Mouse (Mus musculus) kidney, postnatal 4 days (tissue): Measurements from ENCODE around the gene Degs2.

ENCODE experiments used
- DNase-seq, 2 experiments: peaks; one replicate each; pipeline ENCODE4 v3.0.0; 2021; ENCODE audit warnings: mixed read lengths in 2 of 2

Gene Degs2

DNA sequence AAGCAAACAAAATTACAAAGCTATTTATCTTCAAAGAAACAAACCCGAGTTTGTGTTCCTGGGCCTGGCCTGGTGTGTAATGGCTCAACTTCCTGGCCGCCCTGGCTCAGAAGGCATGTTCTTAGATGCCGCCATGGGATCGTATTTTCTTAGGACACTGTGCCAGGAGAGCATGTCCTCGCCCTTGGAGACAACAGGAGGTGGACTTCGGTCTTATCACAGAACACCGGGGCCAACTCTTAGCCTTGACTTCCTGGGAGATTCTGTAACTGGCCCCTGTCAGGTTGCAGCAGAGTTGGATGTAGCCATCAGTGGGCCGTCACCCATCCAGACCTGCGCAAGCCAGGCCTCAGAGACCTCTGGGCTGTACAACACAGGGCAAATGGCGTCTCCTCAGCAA lies 2.5 kb downstream of the Degs2 start:
- DNase-seq = no peak

DNA sequence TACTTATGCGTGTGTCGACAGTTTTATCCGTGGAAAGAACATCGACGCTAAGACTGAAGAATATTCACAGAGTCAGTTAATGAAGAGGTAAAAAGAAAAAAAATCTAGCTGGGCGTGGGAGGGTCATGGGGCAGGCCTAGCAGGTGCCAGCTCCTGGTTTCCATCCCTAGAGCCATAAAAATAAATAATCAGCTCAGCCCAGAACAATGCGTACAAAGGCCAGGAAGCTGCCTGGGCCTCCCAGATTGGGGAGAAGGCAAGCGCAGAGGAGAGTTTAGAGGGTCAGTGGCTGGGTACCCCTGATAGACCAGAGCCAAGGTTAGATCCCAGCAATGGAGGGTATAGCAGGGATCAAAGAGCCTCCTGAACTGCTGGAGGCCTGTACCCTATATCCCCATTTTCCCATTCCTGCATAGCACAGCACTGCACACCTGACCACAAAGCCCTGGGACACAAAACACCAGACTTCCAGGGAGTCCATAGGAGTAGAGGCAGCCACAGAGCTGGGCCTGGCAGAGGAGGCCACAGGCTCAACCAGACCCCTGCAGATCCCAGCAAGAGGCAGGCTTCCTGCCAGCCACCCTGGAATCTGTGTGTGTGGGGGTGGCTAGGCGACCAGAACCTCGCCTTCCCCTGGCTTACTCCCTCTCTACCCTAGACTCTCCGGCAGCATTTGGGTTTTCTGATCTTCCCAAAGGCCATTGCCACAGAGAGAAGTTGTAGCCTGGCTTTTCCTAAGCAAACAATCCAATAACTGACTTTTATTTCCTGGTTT lies 3.2 kb downstream of the Degs2 start:
- peak in 1 of 2 experiments; percentile 46 for DNase-seq

DNA sequence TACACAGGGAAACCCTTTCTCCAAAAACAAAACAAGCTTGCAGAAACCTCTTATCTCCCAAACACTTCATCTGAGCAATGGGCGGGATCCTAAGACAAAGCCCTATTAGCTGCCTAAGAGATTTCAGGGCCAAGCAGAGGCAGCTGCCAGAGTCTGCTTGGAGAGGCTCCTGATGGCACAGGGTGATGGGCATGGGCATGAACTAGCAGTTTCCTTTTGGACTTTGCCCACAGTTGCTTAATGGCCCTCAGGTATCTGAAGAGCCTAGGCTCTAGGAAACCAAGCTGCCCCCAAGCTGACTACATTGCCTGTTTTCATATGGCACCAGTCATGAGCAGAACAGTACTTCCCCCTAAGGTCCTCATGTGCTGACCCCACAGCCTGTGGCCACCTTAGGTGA lies 7.9 kb downstream of the Degs2 start:
- no peak for DNase-seq

DNA sequence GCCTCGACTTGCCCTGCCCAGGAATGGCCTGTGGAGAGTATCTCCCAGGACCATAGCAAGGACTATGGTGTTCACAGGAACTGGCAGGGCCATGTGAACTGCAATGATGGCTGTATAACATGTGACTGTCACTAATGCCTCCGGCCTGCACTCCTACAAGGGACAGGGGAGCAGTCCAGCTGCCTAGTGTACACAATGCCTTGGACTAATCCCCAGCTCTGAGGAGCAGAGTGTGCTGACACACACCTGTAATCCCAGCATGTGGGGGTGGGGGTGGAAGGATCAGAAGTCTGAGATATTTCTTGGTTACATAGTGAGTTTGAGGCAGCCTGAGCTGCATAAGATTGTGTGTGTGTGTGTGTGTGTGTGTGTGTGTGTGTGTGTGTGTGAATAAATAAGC lies 8.5 kb downstream of the Degs2 start:
- no peak for DNase-seq

DNA sequence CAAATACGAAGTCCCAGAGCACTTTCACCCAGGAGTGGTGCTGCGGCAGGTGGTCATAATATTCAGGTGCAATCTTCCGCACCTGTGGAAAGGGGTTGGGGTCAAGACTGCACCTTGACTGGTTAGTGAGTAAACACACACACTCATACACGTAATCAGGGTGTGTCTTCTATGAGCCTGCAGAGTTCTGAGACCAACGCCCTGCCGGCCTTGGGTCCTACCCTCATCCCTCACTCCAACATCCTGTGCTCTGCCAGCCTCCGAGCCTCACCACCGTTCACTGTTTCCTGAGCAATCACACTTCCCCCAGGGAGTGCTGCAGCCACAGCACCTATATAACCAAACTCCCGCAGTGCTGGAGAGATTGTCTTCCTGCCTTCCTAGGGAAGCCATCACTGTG lies 11.6 kb downstream of the Degs2 start:
- DNase-seq = no peak

DNA sequence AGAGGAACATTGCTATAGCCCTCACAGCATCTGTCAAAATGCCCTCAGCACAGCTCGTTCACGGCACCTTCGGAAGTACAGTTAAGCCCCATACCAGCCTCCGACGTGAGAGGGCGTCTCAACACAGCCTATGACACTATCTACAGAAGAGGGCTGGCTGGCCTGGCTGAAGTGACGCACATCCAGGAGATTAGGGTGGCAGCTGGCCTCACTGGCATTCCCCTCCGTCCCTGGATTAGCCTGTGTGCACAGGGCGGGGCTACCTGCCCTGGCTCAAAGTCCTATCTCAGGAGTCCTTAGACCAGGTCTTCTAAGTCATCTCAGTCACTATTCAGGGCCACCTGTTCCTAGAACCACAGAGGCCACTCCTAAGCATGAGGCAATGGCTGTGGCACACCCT lies 12.9 kb downstream of the Degs2 start:
- no peak for DNase-seq

DNA sequence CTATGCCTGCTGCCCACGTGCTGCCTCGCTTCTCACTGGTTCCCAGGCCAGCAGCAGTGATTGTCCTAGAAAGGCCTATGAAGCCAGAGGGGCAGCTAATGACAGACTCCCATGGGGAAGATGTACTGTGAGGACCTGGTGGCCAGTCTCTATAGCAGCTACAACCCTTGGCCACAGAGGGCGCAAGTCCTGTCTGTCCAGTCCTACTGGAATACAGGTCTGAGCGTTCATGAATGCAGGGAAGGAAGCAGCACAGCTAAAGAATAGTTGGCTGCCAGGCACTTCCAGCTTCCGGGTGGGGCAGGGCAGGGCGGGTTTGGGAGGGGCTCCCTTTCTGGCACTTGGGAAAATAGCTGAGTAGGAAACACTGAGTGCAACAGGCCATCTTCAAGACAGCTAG lies 15.2 kb downstream of the Degs2 start:
- DNase-seq = peak; percentile 56 to 72

DNA sequence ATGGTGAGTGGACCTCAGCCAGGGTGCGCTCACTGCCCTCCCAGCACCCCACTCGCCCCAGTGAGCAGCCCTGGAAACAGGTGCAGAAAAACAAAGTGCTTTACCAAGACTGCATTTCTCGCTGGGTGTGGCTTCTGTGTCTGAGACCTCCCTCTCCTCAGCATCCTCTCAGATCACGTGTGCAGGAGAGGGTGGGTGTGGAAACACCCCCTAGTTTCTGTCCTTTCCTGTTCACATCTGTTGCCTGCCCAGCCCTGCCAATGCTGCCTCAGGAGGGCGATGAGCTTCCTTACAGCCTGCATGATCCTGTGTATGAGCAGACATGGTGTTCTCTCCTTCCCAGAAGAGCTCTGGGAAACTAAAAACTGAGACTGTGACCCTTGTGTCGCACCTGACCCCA lies 15.7 kb downstream of the Degs2 start:
- peak in 1 of 2 experiments; percentile 50 for DNase-seq

DNA sequence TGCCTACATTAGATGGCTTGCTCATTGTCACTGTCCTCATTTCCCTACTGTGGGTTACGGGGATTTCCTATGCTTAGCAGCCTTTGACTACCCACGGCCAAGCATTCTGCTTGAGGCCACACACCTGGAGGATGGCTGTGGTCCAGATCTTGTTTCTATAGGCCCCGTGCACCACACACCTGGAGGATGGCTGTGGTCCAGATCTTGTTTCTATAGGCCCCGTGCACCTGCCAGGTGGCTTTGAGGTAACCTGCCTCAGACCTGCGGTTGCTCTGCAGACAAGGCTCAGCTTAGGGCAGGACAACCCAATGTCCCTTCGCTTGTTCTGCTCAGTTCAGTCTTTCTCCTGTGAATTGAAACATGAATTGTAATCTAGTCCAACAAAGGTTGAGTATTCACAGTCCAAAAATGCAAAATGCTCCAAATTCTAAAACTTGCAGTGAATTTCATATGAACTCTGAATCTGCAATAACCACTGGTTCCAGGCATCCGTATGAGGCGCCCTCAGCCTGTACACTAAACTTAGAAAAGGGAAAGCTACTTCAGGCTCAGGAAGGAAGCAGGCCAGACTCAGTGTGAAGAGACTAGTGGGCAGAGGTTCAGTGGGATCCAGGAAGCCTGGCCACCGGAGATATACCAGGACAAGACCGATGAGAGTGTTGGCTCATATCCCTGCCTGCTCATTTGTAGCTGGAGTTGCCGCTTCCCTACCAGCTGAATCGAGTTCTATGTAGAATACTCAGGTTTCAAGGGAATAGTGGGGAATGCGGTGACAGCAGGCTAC lies 19.7 kb downstream of the Degs2 start:
- DNase-seq = no peak

DNA sequence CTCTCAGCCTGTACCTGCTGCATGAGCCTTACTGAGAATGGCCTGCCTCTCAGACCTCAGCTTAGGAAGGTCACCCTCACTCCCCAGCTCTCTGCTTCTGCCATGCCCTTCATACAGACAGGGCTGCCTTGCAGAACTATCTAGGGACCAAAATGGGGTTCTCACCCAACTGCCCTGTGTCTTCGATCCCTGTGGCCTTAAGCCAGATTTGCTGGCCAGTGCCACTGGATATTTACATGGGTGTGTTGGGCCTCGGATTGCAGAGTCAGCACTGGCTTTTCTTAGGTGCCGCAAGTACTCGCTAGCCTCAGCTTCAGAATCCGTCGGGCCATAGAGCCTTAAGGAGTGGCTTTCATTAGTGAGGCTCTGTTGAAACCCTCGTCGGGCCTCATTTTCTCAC lies 21.3 kb downstream of the Degs2 start:
- DNase-seq = no peak

DNA sequence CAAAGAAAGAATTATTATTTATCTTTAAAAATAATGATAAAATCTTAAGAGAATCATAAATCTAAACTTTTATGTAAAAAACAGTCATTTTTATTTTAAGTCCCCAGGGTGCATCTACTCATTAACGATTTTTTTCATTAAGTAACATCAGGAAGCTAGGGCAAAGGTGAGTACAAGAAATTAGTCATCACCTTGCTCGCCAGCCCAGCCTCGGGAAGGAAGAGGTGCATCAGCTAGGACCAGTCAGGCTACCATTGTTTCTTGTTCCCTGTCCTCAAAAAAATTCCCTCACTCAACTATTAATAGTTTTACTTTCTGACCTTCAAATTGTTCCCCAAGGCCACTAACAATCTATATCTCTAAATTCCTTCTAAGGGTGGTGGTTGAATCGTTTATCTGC lies 23.7 kb downstream of the Degs2 start:
- no peak for DNase-seq

DNA sequence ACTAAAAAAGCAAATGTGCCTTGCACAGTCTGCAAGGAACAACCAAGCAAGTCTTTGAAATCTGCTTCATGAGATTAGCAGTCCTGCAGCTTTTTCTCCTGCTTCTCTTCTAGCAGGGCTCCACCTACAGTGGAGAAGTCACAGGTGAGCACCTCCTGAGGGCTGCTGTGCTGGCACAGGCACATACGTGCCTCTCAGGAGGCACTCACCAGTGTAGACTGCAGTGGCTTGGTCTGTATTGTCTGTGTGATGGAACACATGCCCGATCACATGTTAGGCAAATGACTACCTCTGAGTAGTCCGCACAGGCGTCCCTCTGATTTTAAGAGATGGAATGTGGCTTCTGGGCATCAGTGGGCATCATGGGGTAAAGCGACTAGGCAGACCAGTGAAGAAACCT lies 25.0 kb downstream of the Degs2 start:
- no peak for DNase-seq

DNA sequence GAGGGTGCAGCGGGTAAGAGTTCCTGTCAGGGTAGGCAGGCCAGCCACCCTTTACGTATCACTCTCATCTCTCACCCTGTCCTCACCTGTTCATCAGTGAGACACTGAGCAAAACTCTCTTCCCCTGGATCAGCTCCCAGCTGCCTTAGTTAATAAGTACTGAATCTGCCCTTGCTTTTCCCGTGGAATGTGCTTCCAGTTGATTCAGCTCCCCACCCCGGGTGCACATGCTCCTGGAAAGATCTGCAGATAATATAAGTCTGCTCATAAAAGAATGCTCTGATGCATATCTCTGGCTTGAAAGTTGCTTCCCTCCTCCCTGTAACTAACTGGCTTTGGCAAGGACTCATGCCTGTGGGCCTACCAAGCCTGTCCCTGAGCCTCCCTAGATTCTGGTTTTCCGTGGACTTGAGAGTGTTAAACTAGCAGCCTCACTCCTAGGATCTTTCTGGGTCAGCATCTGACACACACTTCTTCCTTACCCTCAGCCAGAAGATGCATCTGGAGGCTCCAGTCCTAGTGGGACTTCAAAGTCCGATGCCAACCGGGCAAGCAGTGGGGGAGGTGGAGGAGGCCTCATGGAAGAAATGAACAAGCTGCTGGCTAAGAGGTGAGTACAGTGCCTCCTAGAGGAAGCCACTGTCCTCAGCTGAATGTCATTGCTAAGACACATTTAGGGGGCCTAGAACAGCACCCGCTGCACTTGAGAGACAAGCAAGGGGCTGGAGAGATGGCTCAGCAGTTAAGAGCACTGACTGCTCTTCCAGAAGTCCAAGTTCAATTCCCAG lies 26.3 kb downstream of the Degs2 start:
- peak; percentile 57 to 77 for DNase-seq

DNA sequence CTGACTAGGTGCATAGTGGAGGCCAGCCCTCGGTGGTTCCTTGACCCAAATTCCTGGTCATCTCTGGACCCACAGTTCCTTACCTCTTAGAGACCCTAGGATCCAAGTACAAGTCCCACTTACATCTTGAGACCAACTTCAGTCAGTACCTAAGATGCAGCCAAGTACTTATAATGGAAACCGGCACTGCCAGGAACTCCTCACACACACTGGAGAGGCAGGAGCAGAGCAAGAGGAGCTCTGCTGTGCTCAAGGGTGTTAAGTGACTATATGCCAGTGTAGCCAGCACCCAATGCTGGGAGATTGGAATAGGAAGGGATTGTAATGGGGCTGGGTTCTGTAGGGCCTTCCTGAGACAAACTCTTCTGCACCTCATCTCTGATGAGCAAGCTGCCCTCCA lies 27.2 kb downstream of the Degs2 start:
- no peak for DNase-seq

DNA sequence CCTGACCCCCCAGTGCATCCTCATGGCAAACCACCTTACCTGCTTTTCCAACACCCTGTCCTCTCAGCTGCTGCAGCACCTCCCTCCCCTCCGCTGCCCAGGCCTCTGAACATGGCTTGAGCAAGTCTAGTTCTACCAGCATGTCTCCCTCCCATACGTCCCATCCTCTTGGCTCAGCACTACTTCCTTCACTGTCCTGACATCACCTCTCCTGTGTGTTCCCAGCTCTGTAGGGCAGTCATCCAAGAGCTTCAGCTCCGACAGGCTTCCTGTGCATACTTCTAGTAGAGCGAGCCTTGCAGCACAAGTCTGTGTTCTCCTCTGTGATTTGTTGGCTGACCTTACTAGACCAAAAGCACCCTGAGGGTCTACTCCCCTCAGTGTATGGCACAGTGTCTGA lies 27.6 kb downstream of the Degs2 start:
- DNase-seq = peak in 1 of 2 experiments; percentile 52

DNA sequence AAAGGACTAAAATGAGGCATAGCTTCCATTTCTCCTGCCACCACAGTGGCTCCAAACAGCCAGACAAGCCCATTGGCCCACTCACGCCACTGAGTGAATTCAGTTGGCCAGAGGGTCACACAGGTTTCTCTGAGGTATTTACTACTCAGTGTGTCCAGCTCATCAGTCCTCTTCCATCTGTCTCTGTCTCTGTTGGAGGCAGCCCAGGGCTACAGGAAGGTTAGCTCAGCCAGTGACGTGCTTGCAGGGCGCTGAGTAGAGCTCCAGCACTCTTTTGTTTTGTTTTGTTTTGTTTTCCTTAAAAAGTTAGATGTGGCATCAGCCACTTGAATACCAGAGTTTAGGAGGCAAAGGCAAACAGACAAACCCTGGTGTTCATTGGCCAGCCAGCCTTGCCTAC lies 28.6 kb downstream of the Degs2 start:
- no peak for DNase-seq

DNA sequence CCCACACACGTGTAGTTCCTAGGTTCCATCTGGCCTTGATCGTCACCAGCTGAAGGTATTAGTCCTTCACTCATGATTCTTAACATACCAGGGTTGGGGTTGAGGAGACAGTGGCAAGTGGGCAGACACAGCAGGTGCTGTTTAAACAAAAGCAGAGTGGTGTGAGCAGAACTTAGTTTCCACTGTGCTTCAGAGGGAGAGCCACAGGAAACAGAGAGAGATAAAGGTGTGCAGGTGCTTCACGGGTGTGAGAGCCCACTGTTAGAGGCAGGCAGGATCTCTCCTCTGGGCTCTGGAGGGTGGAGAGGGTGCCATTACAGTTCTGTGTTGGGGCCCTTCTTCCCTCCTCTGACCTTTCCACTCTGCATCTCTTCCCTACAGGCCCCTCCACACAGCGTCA lies 29.2 kb downstream of the Degs2 start:
- DNase-seq = no peak

DNA sequence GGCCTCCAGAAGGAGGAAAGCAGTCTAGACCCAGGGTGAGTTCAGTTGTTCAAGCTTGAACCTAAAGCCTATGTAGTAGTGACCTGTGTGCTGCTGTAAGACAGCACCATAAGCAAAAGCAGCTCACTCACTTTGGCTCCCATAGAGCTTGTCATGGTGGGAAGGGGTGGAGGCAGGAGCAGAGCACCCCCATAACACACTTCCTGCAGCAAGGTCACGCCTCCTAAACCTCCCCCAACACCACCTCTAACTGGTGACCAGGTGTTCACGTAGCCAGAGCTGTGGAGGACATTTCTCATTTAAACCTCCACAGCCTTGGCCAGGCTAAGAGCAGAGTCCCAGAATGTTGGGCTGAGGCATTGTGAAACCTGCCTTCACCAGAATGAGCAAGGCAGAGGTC lies 30.6 kb downstream of the Degs2 start:
- no peak for DNase-seq

DNA sequence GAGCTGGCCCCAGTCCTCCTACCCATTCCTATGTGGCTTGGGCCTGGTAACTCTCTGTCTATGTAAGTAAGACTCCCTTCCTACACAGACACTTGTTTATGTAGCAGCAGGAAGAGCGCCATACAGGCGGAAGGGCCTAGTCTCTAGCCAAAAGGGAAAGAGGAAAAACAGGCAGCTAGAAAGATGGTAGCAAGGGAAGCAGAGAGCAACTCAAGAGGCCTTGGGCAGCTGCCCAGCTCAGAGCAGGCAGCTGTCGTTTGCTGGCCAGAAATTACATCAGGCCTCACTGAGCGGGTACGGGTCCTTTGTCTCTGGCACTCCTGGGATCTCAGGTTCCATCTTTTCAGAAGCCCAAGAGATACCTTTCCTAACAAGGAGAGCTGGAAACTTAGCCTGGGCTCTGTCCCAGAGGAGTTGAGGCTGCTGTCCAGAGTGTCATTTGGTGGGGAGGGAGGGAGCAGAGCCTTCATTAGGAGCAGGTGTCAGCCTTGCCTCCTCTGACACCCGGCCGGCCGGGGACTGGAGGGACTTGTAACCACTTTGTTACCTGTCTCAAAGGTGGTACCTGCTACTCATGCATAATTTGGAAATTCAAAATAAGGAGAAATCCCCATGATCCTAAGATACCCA lies 33.4 kb downstream of the Degs2 start:
- DNase-seq = no peak

DNA sequence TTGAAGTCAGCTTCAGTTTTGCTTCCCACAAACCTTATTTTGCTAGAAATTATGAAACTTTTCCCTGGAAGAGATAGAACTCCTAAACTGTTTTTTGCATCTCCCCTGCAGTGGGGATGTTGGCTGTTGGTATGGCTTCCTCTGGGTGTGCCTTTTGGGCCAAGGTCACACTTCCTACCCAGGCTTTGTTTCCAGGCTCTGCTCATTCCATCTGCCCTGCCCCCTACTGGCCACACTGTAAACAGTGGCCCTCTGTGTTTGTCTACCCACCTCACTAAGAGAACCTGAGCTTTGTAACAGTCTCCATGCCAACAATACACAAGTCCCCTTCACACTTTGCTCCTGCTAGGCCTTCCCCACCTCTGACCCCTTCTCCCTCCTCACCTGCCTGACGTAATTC lies 44.8 kb downstream of the Degs2 start:
- peak; percentile 73 to 78 for DNase-seq

DNA sequence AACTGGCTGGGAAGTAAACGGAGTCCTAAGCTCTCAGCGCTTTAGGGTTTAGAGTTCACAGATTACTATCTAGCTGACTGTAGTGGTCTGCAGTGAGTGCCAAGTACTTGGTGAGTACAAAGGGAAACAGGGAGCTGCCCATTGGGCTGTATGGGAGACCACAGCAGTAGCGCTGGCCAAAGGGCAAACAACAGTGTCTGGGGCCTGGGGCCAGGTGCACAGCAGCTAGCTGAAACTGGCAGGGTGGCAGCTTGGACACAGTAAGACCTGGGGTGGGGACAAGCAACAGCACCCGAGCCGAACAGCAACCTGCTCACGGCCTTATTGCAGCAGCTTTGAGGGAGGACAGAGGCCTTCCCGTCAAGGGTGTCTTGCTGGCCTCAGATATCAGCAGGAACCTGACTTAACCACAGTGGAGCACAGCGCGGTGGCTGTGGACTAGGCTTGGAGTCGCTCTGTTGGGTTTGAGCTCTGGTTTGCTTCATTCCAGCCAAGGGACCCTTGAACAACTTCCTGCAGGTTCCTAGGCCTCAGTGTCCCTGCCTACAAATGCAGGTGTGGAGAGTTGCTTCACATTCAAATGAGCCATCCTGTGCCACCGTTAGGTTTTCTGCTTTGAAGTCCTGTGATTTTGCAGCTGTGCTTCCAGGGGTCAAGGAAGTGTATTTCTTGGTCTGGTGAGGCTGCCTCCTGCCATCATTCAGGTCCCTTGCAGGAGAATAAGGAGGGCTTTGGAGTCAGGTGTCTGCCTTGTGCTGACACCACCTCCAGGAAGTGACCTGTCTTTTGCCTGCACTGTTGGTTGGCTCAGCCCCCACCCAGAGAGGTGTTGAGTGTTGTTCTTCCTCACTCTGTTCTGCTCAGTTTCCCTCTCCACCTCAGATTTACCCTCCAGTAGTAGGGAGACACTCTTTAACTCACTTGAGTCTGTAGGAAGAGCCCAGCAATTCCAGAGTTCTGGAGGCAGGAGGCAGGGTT lies 48.5 kb downstream of the Degs2 start:
- peak in 1 of 2 experiments; percentile 46 for DNase-seq
